Mouse (Mus musculus): ENCODE measurements around the gene Clic3. TPM values are rescaled to one million over a fixed set of nuclear protein-coding genes. Genes with fewer than 3 reads are reported as not detected.

Clic3 gene
- polyA plus RNA-seq, 1 experiment from 2014 or later, result 26.5 TPM

DNA sequence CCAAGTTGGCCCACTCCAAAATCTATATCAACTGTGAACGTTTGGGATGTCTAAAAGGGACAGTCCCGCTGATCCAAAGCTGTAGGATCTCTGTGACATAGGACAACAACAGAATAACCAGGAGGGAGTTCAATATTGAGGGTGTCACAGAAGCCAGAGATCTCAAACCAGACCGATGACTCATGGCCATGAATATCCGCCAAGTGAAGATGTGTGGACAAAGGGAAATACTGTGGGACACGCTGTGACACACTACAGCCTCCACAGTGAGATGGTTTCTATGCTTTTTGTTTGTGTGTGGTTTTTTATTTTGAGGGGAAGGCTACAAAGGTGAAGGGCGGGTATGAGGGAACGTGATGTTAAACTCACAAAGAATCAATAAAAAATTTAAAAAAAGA lies 32.0 kb downstream of the Clic3 start:
- Histone ChIP-seq H3K27me3 (replicated peaks) (no peaks in the 10 kb centered on the region), H3K36me3 (no peaks in the 10 kb centered on the region), H3K27ac (no peak overlapping the region), H3K9ac (no peak overlapping the region), H3K4me3 (replicated peaks) (no peak overlapping the region), H3K4me1 (no peaks in the 10 kb centered on the region), H3K9me3 (no peaks in the 10 kb centered on the region), H3K4me2 (no peak overlapping the region)
- no peak for ATAC-seq (ENCODE audit: insufficient read depth, low FRiP score, low read depth)
- 70% methylated on average over 7 of the region's 7 CpGs for WGBS

GRCm38 (mm10) chr2:25492988-25493387 lies 36.4 kb downstream of the Clic3 start:
- Histone ChIP-seq H3K4me1 (no peaks in the 10 kb centered on the region), H3K36me3 (no peaks in the 10 kb centered on the region), H3K27ac (no peak overlapping the region), H3K9ac (no peak overlapping the region), H3K4me2 (no peak overlapping the region), H3K4me3 (replicated peaks) (no peak overlapping the region), H3K9me3 (no peaks in the 10 kb centered on the region), H3K27me3 (replicated peaks) (no peaks in the 10 kb centered on the region)
- WGBS, result 79% methylated on average over 5 of the region's 5 CpGs
- ATAC-seq (ENCODE audit: insufficient read depth, low FRiP score, low read depth), result no peak

DNA sequence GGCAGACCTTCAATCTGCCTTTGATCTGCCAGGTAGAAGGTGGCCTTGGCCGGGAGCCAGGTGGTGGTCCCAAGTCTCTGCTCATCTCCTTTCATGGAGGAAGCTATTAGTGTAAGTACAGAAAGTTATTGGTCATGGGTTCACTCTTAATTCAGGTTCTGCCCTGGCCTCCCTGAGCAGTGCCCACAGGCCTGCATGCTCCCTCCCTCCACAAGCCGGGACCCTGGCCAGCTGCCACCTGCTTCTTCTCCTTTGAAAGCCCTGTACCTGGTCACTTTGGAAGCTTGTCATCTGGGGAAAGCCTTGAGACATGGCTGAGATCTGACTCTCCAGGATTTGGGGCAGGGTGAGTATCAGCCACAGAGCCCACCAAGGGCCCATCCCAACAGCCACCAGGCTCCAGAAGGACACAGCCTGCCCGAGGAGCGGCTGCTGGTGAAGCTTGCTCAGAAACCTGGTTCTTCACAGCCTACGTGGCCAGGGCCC lies 36.9 kb downstream of the Clic3 start, which contains the start of gene Lcn12:
TSS of gene Lcn12 (minus strand) at position 436 of the 486 bp plus-strand sequence.
- H3K36me3 ChIP-seq, result no peaks in the 10 kb centered on the region
- H3K4me3 ChIP-seq (replicated peaks), result no peak within 1 kb of the TSS
- WGBS, result 81% methylated on average over 5 of the region's 5 CpGs
- H3K27ac ChIP-seq, result no peak within 1 kb of the TSS
- H3K9ac ChIP-seq, result no peak within 1 kb of the TSS
- H3K9me3 ChIP-seq, result no peaks in the 10 kb centered on the region
- no peak within 1 kb of the TSS for H3K4me2 ChIP-seq
- H3K27me3 ChIP-seq (replicated peaks), result no peaks in the 10 kb centered on the region
- no peak for ATAC-seq (ENCODE audit: insufficient read depth, low FRiP score, low read depth)
- no peaks in the 10 kb centered on the region for H3K4me1 ChIP-seq

DNA sequence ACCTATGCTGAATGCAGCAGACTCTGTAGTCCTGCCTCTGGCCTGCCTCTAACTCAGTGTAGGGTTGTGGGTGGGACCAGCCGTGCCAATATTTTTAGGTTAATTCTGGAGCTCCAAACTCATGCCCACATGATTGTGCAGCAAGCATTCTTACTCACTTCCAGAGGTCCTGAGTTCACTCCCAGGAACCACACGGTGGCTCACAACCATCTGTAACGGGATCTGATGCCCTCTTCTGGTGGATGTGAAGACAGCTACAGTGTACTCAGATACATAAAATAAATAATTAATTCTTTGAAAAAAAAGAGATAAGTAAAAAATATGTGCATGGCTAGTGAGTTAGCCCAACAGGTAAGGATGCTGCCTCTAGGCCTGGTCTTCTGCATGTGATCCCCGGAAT lies 39.8 kb downstream of the Clic3 start:
- peaks cover 7% of the 10 kb centered on the region for H3K4me1 ChIP-seq
- H3K36me3 ChIP-seq, result no peaks in the 10 kb centered on the region
- no peaks in the 10 kb centered on the region for H3K27me3 ChIP-seq (replicated peaks)
- no peak overlapping the region for H3K4me3 ChIP-seq (replicated peaks)
- WGBS, result 47% methylated on average over 4 of the region's 4 CpGs
- no peak overlapping the region for H3K27ac ChIP-seq
- no peak for ATAC-seq (ENCODE audit: insufficient read depth, low FRiP score, low read depth)
- no peaks in the 10 kb centered on the region for H3K9me3 ChIP-seq
- no peak overlapping the region for H3K4me2 ChIP-seq
- H3K9ac ChIP-seq, result no peak overlapping the region

GRCm38 (mm10) chr2:25497846-25498575 lies 41.4 kb downstream of the Clic3 start:
- ATAC-seq (ENCODE audit: insufficient read depth, low FRiP score, low read depth), result no peak
- no peak overlapping the region for H3K4me3 ChIP-seq (replicated peaks)
- peaks cover 21% of the 10 kb centered on the region for H3K4me1 ChIP-seq
- no peaks in the 10 kb centered on the region for H3K9me3 ChIP-seq
- no peak overlapping the region for H3K27ac ChIP-seq
- no peaks in the 10 kb centered on the region for H3K27me3 ChIP-seq (replicated peaks)
- H3K4me2 ChIP-seq, result no peak overlapping the region
- H3K9ac ChIP-seq, result no peak overlapping the region
- WGBS, result 57% methylated on average over 6 of the region's 6 CpGs
- 0 out of 2 replicates have a peak, but pooled peaks cover 4% of the 10 kb centered on the region for H3K36me3 ChIP-seq

- Histone ChIP-seq H3K4me2 (no peak overlapping the region), H3K27ac (no peak overlapping the region), H3K4me3 (replicated peaks) (no peak overlapping the region), H3K36me3 (peaks cover 5% of the 10 kb centered on the region; the same call in 1 of the 2 replicates), H3K27me3 (replicated peaks) (no peaks in the 10 kb centered on the region), H3K9ac (no peak overlapping the region), H3K9me3 (no peaks in the 10 kb centered on the region), H3K4me1 (peaks cover 22% of the 10 kb centered on the region)
- WGBS, result 69% methylated on average over 15 of the region's 15 CpGs
- no peak for ATAC-seq (ENCODE audit: insufficient read depth, low FRiP score, low read depth)
Measured at GRCm38 (mm10) chr2:25498622-25499478, 42.2 kb downstream of the Clic3 start.

GRCm38 (mm10) chr2:25500071-25500575 lies 43.5 kb downstream of the Clic3 start:
- Histone ChIP-seq H3K9me3 (no peaks in the 10 kb centered on the region), H3K27ac (peak overlapping the region; percentile 64), H3K36me3 (peaks cover 18% of the 10 kb centered on the region), H3K4me2 (peak overlapping the region; percentile 58), H3K4me1 (peaks cover 22% of the 10 kb centered on the region), H3K4me3 (replicated peaks) (peak overlapping the region; percentile 75), H3K9ac (peak overlapping the region; percentile 22; the same call in 1 of the 2 replicates), H3K27me3 (replicated peaks) (no peaks in the 10 kb centered on the region)
- 0 out of 2 replicates have a peak, but pooled peaks have one; percentile 16 for ATAC-seq (ENCODE audit: insufficient read depth, low FRiP score, low read depth)
- WGBS, result 65% methylated on average over 6 of the region's 6 CpGs

- Histone ChIP-seq H3K4me2 (peak within 1 kb of the TSS; percentile 91), H3K36me3 (peaks cover 21% of the 10 kb centered on the region), H3K9me3 (no peaks in the 10 kb centered on the region), H3K4me3 (replicated peaks) (peak within 1 kb of the TSS; percentile 75), H3K27ac (peak within 1 kb of the TSS; percentile 64), H3K9ac (peak within 1 kb of the TSS; percentile 85), H3K4me1 (peaks cover 22% of the 10 kb centered on the region), H3K27me3 (replicated peaks) (no peaks in the 10 kb centered on the region)
- ATAC-seq (ENCODE audit: insufficient read depth, low FRiP score, low read depth), result peak; percentile 85
- WGBS, result under 1% methylated on average over 35 of the region's 44 CpGs
Measured at GRCm38 (mm10) chr2:25500576-25501405, 44.2 kb downstream of the Clic3 start, which contains the start of gene Fbxw5. Fbxw5 (plus strand) TSS chr2:25500750.

DNA sequence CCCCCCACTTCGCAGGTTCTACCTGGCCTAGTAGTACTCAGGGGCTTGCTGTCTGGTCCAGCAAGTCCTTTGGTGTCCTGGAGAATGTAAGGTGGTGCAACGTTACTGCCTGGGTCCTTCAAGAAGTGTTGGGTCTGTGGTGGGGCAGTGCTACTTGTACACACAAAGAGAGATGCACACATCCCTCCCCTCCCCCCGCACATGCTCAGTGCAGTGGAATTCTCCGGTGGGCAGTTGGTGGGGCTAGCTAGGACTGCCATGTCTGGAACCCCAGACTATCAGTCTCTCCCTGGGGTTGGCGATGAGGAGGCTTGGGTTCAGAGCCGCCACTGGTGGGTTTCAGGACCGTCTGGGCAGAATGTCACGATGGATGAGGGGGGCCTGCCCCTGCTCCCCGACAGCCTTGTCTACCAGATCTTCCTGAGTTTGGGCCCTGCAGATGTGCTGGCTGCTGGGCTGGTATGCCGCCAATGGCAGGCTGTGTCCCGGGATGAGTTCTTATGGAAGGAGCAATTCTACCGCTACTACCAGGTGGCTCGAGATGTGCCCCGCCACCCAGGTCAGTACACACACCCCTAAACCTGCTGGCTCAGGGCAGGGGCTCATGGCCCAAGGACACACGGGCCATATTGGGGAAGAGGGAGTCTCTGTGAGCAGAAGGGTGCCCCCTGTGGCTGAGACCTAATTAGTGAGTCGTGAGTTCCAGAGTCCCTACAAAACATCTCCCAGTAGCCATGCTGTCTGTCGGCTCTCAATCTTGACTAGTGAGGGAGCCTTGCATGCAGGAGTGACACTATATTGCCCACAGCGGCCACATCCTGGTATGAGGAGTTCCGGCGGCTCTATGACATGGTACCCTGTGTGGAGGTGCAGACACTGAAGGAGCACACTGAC lies 45.2 kb downstream of the Clic3 start, which contains the start of gene C8g:
TSS of gene C8g (minus strand) at position 127 of the 894 bp plus-strand sequence.
- no peak for ATAC-seq (ENCODE audit: insufficient read depth, low FRiP score, low read depth)
- peak within 1 kb of the TSS; percentile 60 for H3K27ac ChIP-seq
- H3K9ac ChIP-seq, result peak within 1 kb of the TSS; percentile 85
- H3K4me1 ChIP-seq, result peaks cover 22% of the 10 kb centered on the region
- peak within 1 kb of the TSS; percentile 91 for H3K4me2 ChIP-seq
- WGBS, result 73% methylated on average over 20 of the region's 20 CpGs
- H3K4me3 ChIP-seq (replicated peaks), result peak within 1 kb of the TSS; percentile 75
- no peaks in the 10 kb centered on the region for H3K27me3 ChIP-seq (replicated peaks)
- peaks cover 24% of the 10 kb centered on the region for H3K36me3 ChIP-seq
- H3K9me3 ChIP-seq, result no peaks in the 10 kb centered on the region

- Histone ChIP-seq H3K27me3 (replicated peaks) (no peaks in the 10 kb centered on the region), H3K36me3 (peaks cover 24% of the 10 kb centered on the region), H3K9me3 (no peaks in the 10 kb centered on the region), H3K4me3 (replicated peaks) (no peak overlapping the region), H3K4me2 (no peak overlapping the region), H3K4me1 (peaks cover 22% of the 10 kb centered on the region), H3K27ac (peak overlapping the region; percentile 35; the same call in 1 of the 2 replicates), H3K9ac (no peak overlapping the region)
- WGBS, result 75% methylated on average over 3 of the region's 3 CpGs
- peak; percentile 33; the same call in 1 of the 2 replicates for ATAC-seq (ENCODE audit: insufficient read depth, low FRiP score, low read depth)
Measured at GRCm38 (mm10) chr2:25502726-25503125, 46.1 kb downstream of the Clic3 start.

All from stomach, embryonic 15.5 days (tissue).